Mouse (Mus musculus): ENCODE measurements around the gene Pcdh8.

Pcdh8 gene

DNA sequence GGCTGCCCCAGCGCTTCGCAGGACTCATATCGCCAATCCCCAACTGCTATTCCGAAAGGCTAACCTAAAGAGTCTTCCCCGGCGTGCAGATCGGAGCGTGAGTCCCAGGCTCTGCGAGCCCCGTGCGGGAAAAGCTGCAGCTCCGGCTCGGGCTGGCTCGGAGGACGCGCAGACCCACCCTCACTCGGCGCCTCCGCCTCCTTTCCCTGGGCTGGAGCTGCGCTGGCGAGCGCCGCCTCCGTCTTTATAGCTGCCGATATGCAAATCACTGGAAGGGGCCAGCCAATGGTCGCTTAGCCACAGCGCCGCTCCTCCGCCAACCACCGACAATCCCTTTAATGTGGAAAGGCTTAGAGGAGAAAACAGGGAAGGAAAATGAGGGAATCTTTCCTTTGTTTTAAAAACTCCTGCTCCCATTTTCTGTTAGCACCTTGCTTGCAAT, at the start of gene Pcdh8:
Gene Pcdh8 (minus strand): TSS at position 219 of the 442 bp plus-strand sequence.
- DNase-seq (ENCODE audit: extremely low spot score, low read depth, low spot score), result no peak

DNA sequence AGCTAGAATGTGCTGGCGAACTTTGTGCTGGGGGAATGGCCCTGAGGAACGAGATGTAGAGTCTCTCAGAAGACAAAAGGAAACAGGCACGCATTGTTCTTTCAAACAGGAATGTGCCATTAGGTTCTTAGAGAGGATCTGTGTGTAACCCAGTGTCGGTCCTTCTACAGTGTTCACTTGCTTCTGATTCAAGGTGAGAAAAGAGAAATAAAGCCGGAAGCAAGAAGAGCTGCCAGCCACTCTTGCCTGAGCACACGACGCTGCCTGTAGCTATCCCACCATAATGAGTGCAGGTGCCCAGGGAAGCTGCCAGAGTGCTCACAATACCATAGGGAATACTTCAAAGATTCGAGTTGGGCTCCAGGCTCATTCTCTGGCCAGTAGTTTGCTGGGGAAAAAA, 43.6 kb upstream of the Pcdh8 start:
- DNase-seq (ENCODE audit: extremely low spot score, low read depth, low spot score), result no peak

DNA sequence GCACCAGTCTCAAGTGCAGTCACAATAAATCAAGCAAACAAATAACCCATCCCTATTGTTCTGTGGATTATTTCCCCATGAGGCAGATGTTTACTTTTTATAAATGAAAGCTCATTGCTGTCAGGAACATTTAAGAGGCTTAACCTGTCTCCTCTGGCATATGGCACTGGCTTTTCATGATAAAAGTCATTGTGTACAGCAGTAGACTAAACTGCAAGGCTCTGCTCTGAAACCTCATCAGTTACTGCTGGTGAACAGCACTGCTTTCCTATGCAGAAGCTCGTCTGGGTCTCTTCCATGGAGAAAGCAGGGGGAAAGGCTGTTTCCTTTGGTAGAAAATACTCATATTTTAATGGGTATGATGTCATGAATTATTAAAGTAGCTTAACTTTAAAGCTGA, 43.0 kb upstream of the Pcdh8 start:
- no peak for DNase-seq (ENCODE audit: extremely low spot score, low read depth, low spot score)

DNA sequence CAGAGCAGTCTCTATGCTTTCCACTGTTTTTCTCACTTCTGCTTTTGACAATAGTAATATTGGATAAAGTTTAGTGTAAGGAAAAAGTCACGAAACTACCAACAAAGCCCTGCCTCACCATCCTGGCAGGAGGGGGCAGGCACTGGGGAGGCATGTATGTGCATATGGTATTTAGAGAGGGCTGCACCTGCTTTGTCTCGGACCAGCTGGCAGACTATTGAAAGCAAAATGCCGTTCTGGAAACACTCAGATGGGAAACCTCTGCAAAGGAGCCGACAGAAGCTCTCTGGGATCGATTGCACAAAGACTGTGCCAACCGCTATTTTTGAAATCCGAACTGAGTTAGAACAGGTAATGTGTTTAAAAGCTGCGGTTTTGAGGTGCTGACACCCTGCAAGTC, 22.1 kb upstream of the Pcdh8 start:
- DNase-seq (ENCODE audit: extremely low spot score, low read depth, low spot score), result no peak

DNA sequence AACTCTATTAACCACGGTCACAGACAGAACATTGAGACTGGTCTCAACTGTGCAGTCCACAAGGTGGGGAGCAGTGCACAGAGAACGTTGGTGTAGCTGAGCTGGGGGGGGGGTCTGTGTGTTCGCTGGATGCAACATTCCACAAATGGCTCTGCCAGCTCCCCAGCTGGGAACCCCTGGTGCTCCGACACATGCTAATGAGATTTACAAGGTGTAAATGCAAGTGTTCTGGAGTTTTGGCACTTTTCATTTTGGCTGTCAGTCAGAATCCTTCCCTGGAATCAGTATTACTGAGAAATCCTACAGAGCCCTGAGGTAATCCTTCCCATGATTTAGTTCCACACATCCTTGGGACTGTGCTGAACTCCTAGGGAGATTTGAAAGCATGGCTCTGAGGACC, 18.4 kb upstream of the Pcdh8 start:
- DNase-seq (ENCODE audit: extremely low spot score, low read depth, low spot score), result no peak

DNA sequence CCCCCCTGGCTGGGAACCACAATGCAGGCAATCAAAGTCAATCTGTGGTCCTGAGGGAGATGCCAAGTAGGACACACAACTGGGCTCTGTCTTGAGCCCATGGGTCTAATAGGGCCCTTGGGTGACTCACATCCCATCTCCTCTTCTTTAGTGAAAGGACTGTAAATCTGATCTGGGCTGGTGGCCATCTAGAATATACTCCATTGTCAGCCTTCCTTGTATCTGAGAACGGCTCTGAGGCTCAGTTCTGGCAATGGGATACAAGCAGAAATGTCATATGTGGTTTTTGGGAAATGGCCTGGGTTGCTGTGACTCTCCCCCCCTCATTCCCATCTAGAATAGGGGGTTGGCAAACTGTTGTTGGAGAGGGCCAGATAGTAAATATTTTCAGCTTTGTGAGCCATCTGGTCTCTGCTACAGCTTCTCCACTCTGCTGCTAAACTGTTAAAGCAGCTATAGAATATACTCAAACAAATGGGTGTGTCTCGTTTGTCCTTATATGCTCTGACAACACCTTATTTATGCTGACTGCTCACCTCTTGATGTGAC, 17.6 kb upstream of the Pcdh8 start:
- DNase-seq (ENCODE audit: extremely low spot score, low read depth, low spot score), result no peak

DNA sequence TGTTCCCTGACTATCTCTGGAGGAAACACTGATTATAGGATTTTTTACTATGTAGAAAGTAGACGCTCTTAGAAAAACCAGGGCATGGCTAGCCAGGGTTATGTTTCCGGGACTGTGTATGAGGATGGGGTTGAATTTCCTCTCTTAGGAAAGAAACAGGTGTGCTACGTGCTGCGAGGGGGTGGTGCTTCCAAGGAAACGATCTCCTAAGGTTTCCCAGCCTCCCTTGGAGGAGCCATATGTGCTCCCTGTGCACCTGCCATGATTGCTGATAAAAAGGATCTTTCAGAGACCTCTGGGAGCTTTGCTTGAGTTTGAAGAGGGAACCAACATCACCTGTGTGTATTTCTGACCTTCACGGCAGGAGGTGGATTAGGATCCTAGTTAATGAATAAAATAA, 16.8 kb upstream of the Pcdh8 start:
- no peak for DNase-seq (ENCODE audit: extremely low spot score, low read depth, low spot score)

DNA sequence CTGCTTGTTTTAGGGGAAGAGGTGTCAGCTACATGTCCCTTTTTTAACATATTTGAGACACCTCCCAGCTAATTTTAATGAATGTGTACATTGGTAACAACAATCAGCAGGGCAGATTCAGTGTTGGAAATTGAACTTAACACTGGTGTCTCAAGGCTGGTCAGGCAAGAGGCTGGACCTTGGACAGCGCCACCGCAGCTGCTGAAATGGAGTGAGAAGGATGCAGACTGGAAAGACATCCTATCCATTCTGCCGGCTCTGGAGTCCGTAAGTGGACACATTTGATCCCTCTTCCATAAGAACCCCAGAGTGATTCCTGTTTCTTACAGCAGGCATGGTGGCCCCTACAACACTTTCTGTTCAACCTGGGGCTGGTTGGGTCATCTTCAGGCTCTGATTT, 14.3 kb upstream of the Pcdh8 start:
- no peak for DNase-seq (ENCODE audit: extremely low spot score, low read depth, low spot score)

DNA sequence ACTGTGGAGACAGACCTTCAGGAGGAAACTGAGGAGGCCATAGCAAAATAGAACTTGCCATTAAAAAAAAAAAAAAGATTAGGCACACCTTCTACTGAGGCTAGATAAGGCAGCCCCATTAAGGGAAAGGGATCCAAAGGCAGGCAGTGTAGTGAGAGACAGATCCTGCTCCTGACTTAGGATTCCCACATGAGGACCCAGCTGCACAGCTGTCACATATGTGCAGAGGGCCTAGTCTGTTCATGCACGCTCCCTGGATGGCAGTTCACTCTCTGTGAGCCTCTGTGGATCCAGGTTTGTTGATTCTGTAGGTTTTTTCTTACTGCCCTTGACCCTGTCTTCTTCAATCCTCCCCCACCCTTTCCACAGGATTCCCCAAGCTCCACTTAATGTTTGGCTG, 9.8 kb upstream of the Pcdh8 start:
- no peak for DNase-seq (ENCODE audit: extremely low spot score, low read depth, low spot score)

DNA sequence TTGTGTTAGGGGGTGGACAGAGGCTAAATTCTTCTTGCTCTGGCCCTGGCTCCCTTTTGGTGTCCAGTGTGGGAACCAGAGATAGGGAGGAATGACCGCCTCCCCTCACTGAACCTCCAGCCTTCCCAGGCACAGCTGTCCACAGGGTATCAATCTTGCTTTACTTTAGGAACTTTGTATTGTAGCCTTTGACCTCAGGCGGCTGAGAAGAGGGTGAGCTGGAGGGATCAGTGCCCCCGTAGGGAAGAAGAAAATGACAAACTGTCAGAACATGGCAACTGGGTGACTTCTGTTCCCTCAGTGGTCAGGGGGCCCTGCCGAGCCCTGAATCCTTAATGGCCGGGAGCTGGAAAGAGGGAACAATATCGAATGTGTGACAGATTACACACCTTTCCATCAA, 9.2 kb upstream of the Pcdh8 start:
- DNase-seq (ENCODE audit: extremely low spot score, low read depth, low spot score), result no peak

DNA sequence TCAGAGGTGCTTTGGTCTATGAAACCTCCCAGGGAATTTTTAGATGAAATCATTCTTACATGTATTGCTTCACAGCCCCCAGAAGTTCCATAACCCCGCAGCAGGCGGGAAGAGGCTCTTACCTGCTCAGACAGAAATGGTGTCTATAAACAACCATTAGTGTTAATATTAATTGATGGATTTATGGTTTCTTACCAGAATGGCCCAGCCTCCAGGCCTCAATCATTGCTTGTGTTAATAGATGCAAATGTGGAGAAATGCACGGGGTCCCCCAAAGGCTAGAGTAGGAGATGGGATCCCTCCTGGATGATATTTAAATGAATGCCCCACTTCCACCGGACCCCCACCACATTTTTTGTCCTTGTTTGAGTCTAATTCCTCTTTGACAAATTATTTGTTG, 8.7 kb upstream of the Pcdh8 start:
- no peak for DNase-seq (ENCODE audit: extremely low spot score, low read depth, low spot score)

DNA sequence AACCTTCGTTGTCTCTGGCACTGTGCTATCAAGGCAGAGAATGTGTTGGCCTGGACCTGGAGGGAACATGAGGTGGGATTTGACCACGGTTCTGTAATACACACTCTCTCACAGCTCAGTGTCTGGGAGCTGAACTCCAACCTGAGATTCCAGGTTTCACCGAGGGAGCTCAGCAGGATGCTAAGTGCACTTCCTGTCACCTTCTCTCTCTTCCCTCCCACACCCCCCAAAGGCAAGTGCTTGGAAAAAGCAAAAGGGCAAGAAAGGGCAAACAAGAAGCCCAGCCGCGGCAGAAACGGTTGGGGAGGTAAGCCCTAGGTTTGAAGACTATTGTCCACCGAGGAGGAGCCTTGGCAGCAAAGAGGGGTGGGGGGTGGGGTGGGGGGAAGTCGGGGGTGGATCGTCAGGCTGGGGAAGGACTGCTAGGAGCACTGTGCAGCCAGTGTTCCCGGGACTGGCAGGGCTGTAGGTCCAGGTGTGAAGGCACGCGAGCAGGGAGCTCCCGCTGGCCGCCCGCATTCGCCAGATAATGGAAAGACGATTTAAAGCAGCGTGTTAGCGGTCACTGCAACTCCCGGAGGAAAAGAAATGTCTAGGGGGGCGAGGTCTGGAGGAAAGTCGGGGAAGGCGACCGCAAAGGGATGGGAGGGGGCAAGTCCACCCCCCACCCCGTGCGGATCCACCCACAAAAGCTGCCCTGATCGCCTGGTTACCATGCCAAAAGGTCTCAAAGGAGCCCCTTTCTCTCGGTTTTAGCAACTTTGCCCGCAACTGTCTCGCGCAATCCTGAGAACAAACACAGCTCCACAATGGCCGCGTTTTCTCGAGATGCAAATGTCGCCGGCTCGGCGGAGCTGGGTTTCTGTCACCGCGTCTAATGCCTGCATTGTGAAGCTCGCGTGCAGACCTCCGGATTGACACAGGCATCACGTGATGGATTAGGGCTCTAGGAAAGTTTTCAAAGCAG, 2.6 kb upstream of the Pcdh8 start:
- DNase-seq (ENCODE audit: extremely low spot score, low read depth, low spot score), result no peak

DNA sequence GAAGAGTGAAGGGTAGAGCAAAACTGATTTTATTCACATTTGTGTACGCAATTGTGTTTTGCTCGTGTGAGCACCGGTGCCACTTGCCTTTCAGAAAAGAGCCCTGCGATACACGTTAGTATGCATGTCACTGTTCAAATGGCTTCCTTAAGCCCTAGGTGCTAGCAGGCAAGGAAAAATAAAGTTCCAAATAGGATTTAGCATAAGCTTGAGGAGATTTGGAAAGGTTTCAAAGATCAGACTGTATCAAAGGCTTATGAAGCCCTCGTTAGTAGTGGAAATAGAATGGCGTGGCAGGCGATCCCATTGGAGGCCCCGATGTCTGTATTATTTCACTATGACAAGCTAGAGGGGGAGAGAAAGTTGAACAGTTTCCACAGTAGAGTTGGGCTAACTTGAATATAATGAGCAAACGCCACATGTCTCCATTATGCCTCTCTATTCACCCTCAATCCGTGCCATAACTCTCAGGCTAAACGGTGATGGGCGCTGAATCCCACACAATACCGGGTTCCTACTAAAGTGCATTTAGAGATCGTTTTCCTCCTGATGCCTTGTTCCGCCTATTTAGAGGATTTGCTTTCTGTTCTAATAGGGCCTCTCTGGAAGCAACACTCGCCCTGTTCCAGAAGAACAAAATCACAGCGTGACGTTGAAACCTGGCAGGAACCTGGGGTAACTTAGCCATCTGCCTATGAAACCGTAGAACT, 845 bp upstream of the Pcdh8 start:
- DNase-seq (ENCODE audit: extremely low spot score, low read depth, low spot score), result no peak

DNA sequence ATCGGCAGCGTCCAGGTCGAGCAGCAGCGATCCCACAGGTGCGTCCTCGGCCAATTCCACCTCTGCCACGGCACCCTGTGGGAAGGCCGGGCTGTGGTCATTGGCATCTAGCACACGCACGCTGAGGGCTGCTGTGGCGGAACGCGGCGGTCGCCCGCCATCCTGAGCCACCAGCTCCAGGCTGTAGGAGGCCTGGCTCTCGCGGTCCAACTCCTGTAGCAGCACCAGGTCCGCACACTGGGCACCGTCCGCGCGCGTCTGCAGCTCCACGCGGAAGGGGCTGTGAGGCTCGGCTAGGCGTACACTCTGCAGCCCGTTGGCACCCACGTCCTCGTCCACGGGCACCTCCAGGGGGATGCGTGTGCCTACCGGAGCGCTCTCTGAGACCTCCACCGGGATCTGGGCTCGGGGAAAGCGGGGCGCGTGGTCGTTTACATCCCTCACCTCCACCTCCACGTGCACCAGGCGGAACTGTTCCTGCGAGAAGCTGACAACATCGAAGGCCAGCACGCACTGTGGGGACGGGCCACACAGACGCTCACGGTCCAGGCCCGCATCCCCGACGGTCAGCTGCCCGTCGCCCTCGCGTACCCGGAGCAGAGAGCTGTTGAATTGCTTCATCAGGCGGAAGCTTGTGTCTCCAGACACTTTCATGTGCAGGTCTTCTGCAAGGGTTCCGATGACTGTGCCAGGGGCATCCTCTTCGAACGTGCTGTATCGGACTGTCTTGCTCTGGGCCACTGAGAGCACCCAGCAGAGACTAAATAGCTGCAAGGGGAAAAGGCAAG, 612 bp downstream of the Pcdh8 start:
- no peak for DNase-seq (ENCODE audit: extremely low spot score, low read depth, low spot score)

DNA sequence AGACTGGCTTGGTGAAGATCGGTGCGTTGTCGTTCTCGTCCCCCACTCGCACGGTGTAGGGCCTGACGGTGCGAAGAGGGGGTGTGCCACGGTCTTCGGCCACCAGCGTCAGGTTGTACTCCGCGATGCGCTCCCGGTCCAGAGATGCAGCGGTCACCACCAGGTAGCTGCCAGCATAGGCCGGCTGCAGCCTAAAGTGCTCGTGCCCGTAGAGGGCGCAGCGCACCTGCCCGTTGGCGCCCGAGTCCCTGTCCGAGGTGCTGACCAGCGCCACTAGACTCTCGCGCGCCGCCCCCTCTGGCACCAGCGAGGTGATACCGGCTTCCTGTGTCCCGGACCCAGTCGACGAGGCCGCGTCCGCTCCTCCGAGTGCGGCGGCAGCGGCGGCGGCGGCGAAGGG, 1.5 kb downstream of the Pcdh8 start:
- DNase-seq (ENCODE audit: extremely low spot score, low read depth, low spot score), result no peak

DNA sequence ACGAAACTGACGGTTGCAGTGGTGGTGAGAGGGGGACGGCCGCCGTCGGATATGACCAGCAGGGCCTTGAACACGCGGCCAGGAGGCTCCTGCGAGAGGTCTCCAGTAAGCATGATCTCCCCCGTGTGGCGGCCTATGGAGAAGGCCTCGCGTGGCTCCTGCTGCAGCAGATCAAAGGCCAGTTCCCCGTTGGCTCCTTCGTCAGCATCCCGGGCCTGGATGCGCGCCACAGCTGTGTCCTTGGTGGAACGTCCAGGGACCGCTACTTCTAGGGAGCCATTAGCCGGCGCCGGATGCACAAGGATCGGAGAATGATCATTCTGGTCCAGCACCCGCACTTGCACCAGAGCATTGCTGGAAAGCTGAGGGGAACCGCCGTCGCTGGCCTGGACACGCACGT, 2.1 kb downstream of the Pcdh8 start:
- no peak for DNase-seq (ENCODE audit: extremely low spot score, low read depth, low spot score)

DNA sequence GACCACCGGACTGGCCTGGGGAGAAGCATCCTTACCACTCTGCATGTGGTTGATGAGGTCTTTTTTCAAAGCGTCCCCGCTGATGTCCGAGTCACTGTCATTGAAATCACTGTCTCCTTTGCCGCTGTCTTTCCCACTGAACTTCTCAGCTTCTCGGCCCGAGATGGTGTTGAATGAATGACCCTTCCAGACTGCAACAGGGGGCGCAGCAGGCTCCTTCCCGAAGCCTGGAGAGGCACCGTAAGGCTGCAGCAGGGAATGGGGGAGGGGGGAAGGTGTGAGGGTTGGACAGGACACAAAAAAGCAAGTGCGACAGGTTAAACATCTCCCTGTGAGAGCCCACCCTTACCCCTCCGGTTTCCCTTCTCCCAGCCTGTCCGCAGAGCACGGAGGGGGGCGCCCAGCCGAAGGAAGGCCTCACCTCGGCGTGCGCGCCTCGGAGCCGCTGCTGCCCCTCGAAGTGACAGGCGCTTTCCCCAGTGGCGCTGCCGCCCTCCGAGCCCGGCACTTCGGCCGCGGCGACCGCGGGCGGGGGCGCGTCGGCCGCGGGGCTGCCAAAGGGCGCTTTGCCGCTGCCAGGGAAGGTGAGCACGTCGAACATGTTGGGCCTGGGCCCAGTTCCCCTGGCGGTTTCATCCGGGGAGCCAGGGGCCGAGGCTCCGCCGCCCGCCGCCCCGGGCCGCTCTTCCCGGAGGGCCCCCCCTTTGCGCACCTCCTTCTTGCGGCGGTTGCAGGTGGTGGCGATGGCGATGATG, 2.9 kb downstream of the Pcdh8 start:
- no peak for DNase-seq (ENCODE audit: extremely low spot score, low read depth, low spot score)

DNA sequence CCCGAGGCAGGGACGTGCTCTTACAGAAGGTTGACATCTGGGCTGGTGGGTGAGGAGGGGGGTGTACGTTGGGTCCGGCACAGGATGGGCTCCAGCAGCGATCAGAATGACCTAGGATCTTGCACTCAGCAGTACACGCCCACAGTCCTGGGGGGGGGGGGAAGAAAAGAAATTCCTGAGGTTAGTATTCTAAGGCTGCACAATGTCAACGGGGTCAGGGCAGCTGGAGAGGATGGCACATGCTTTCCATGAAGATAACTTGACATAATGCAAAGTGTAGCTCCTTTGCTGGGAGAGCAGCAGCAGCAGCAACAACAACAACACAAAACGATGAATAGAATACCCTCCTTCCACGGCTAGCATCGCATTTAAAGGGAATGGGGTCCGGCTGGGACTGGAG, 3.5 kb downstream of the Pcdh8 start:
- no peak for DNase-seq (ENCODE audit: extremely low spot score, low read depth, low spot score)

DNA sequence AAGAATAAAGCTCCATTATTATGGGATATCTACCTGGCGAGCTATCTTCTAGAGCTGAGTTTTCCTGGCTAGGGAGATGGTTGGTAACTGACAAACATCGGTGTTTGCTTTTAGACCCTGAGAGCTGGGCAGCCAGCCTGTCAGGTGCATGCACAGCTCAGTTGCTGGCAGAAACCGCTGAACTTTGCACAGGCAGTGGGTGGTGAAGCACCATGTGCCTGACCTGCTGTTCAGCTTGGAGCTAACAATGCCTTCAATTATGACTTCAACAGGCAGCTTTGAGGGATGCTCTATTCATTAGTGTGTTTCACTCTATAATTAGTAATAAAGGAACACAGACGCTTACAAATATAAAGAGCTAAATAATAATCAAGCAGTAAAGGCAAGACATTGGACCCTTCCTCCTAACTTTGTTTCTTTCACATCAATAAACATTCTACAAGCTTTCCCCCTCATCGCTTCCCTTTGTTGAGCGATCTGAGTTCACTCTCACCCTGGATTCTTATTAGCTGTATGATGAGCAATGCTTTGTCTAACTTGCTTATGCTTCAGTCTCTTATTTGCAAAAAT, 5.8 kb downstream of the Pcdh8 start:
- no peak for DNase-seq (ENCODE audit: extremely low spot score, low read depth, low spot score)

DNA sequence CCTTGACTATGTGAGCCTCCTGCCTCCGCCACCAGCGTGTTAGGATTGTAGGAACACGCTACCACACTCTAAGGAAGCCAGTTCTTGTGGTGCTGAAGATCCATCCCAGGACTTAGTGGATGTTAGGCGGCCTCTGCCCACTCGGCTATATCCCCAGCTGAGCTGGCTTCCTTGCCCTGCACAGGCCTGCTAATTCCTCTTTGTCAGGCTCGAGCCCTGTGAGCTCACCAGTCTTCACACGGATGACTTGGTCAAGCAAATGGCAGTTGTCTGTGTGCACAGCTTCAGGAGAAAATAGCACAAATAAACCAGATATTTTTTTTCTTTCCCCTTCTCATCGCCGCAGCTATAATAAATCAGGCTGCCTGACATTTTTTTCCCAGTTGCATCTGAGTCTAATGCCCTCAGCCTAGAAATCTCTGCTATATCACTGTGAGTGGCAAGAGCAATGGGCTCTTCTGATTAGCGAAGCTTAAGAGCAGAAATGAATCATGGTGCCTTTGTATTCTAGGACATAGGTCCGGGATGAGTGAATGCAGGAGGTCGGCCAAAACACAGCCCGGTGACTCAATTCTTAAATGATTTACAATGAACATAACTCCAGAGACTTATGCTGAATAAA, 16.4 kb downstream of the Pcdh8 start:
- no peak for DNase-seq (ENCODE audit: extremely low spot score, low read depth, low spot score)
